Mouse (Mus musculus): ENCODE measurements around the gene Usp2.
A peak's percentile ranks its signal among the peaks of the same experiment; 100 is the strongest.

Gene Usp2

GRCm38 (mm10) chr9:44066785-44067225 is at the start of gene Usp2:
Gene Usp2, plus strand, starts transcription at chr9:44067021.
- DNase-seq (ENCODE audit: low spot score in 2 of 2): peak; percentile 99

- DNase-seq (ENCODE audit: low spot score in 2 of 2): no peak
These were observed 49.0 kb upstream of the Usp2 start for GRCm38 (mm10) chr9:44017846-44018245.

GRCm38 (mm10) chr9:44020001-44020400 is 46.8 kb upstream of the Usp2 start:
- no peak for DNase-seq (ENCODE audit: low spot score in 2 of 2)

GRCm38 (mm10) chr9:44022100-44022847 is 44.5 kb upstream of the Usp2 start:
- DNase-seq (ENCODE audit: low spot score in 2 of 2): no peak

GRCm38 (mm10) chr9:44024096-44024495 is 42.7 kb upstream of the Usp2 start:
- no peak for DNase-seq (ENCODE audit: low spot score in 2 of 2)

GRCm38 (mm10) chr9:44029580-44030236 is 37.1 kb upstream of the Usp2 start:
- no peak for DNase-seq (ENCODE audit: low spot score in 2 of 2)

GRCm38 (mm10) chr9:44030646-44031045 is 36.2 kb upstream of the Usp2 start:
- DNase-seq (ENCODE audit: low spot score in 2 of 2): no peak

GRCm38 (mm10) chr9:44031079-44031478 is 35.7 kb upstream of the Usp2 start:
- DNase-seq (ENCODE audit: low spot score in 2 of 2): no peak

- DNase-seq (ENCODE audit: low spot score in 2 of 2): no peak
These were observed 34.9 kb upstream of the Usp2 start for GRCm38 (mm10) chr9:44031946-44032345.

- no peak for DNase-seq (ENCODE audit: low spot score in 2 of 2)
These were observed 33.5 kb upstream of the Usp2 start for GRCm38 (mm10) chr9:44033317-44033716.

GRCm38 (mm10) chr9:44033957-44034727 is 32.7 kb upstream of the Usp2 start:
- DNase-seq (ENCODE audit: low spot score in 2 of 2): no peak

- no peak for DNase-seq (ENCODE audit: low spot score in 2 of 2)
These were observed 29.7 kb upstream of the Usp2 start for GRCm38 (mm10) chr9:44037106-44037505.

GRCm38 (mm10) chr9:44041511-44042395 is 25.1 kb upstream of the Usp2 start:
- peak in 1 of 2 experiments; percentile 21 for DNase-seq (ENCODE audit: low spot score in 2 of 2)

GRCm38 (mm10) chr9:44042396-44042680 is 24.5 kb upstream of the Usp2 start:
- DNase-seq (ENCODE audit: low spot score in 2 of 2): no peak

- DNase-seq (ENCODE audit: low spot score in 2 of 2): peak in 1 of 2 experiments; percentile 29
These were observed 23.7 kb upstream of the Usp2 start, which contains the start of gene Thy1 for GRCm38 (mm10) chr9:44042836-44043707. Gene Thy1, plus strand, starts transcription at chr9:44043384.

GRCm38 (mm10) chr9:44043708-44044425 is 23.0 kb upstream of the Usp2 start:
- no peak for DNase-seq (ENCODE audit: low spot score in 2 of 2)

- DNase-seq (ENCODE audit: low spot score in 2 of 2): no peak
These were observed 22.2 kb upstream of the Usp2 start for GRCm38 (mm10) chr9:44044426-44045157.

GRCm38 (mm10) chr9:44045158-44045883 is 21.5 kb upstream of the Usp2 start:
- no peak for DNase-seq (ENCODE audit: low spot score in 2 of 2)

- no peak for DNase-seq (ENCODE audit: low spot score in 2 of 2)
These were observed 20.9 kb upstream of the Usp2 start for GRCm38 (mm10) chr9:44045884-44046272.

Measured in urinary bladder, postnatal 36 days (tissue).